Mouse (Mus musculus) gastrocnemius, postnatal 36 days (tissue): ENCODE data around the gene Ptprs. TPM values are rescaled to one million over a fixed set of nuclear protein-coding genes. Genes with fewer than 3 reads are reported as not detected.

Experiments used
- microRNA-seq, 2 experiments: library from miRNA; unstranded; fragments of <30 nt; microRNA quantifications; one replicate each; pipeline ENCODE4 v1.2.0; 2021
- total RNA-seq, 2 experiments: library from RNA; stranded (reverse); gene quantifications; 2 replicates each; pipeline ENCODE4 v1.2.3; 2021

Gene Ptprs
- total RNA-seq, 2 experiments from 2014 or later, result 35.0 to 45.6 TPM

Small RNAs within 50 kb of the gene (microRNA-seq; reads per million reads assigned to microRNA genes)
- gene Mir6977, result 0 to 0.72 reads per million in 2 experiments

Other genes with a start within 250 kb of the Ptprs start
- gene Fem1a, start 219.7 kb downstream of the Ptprs start, total RNA-seq, result 100 to 1,000 TPM; 152 TPM
- gene Ticam1, start 199.7 kb downstream of the Ptprs start, total RNA-seq, result 1 to 10 TPM; 2.0 to 3.2 TPM
- gene Plin3, start 183.6 kb downstream of the Ptprs start, total RNA-seq, result 10 to 100 TPM; 44.4 to 45.7 TPM
- gene Arrdc5, start 176.2 kb downstream of the Ptprs start, total RNA-seq, result not detected
- 1 to 10 TPM; 1.4 to 3.0 TPM for gene Uhrf1, start 173.2 kb downstream of the Ptprs start, total RNA-seq
- 10 to 100 TPM; 26.0 to 29.8 TPM for gene Kdm4b, start 150.4 kb downstream of the Ptprs start, total RNA-seq
- gene Znrf4, start 35.9 kb upstream of the Ptprs start, total RNA-seq, result not detected
- under 1 TPM; 0.27 to 0.74 TPM for gene Gm20219, start 77.9 kb upstream of the Ptprs start, total RNA-seq
- 10 to 100 TPM; 29.6 to 34.2 TPM for gene Safb2, start 108.1 kb upstream of the Ptprs start, total RNA-seq
- gene Safb, start 108.3 kb upstream of the Ptprs start, total RNA-seq, result 10 to 100 TPM; 35.9 to 39.7 TPM
- gene 2410015M20Rik, start 133.3 kb upstream of the Ptprs start, total RNA-seq, result 100 to 1,000 TPM; 130 to 135 TPM
- 100 to 1,000 TPM; 482 to 579 TPM for gene Rpl36, start 136.9 kb upstream of the Ptprs start, total RNA-seq
- 10 to 100 TPM; 60.6 to 62.6 TPM for gene Lonp1, start 150.4 kb upstream of the Ptprs start, total RNA-seq
- under 1 TPM in 1 of 2 experiments, not detected in 1; 0.15 TPM for gene Catsperd, start 151.7 kb upstream of the Ptprs start, total RNA-seq
- gene Ranbp3, start 196.8 kb upstream of the Ptprs start, total RNA-seq, result 10 to 100 TPM; 37.0 to 37.1 TPM
- 100 to 1,000 TPM; 425 to 470 TPM for gene Ndufa11, start 241.3 kb upstream of the Ptprs start, total RNA-seq
- gene Vmac, start 241.5 kb upstream of the Ptprs start, total RNA-seq, result 1 to 10 TPM; 3.3 to 3.4 TPM